Comparison of ENCODE assay signal across 15 mouse cellular contexts in the genomic region with DNA sequence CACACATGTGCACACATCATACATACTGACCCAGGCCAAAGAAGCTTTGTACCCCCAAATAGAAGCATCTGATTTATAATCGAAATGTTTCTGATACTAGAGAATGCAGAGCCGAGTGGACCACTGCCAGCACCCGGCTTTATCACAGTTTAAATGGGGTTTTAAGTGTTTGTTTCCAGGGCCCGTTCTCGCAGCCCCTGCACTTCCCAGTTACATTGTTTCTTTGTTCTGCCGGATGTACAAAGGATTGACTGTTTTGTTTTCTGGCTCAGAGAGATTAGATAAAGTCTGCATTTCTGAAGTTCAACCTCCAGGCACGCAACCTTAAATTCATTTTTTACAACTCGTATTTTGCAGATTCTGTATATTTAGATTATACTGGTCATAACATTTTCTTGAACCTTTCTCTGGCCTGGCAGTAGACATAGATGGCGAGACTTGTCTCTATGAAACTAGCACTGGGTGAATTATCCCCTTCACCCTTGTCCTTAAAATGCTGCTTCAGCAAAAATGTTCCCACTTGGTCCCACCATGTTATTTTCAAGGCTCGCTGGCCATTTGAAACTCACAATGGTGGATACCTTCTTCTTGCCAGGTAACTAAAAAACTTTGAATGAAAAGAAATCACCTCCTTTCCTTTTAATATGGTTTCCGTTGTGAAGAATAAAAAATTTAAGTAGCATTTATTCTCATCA. TPM values are rescaled to one million over a fixed set of nuclear protein-coding genes. Genes with fewer than 3 reads are reported as not detected.
A peak's percentile ranks its signal among the peaks of the same experiment; 100 is the strongest.
DNase-seq lines count a peak whose midpoint lies in the region; ATAC-seq and TF ChIP-seq lines count a peak whose summit lies in the region.
"Had no signal": no experiment of that assay in that cellular context is flagged by ENCODE, and none has a peak within 500 bp of the region (broad histone marks: within the 10 kb centered on the region; RNA-seq: fewer than 3 reads in every experiment).

No protein-coding gene starts in this region.

- peak; percentile 57; the same call in 1 of the 2 replicates for TF ChIP-seq EP300 in heart, adult 2 months (IDR thresholded peaks at IDR 0.05; ENCODE audit: insufficient read depth, low read depth, low read length)

- no peak for ATAC-seq in midbrain, embryonic 11.5 days (ENCODE audit: low FRiP score)
- ATAC-seq in midbrain, embryonic 16.5 days, result no peak
- ATAC-seq in lung, embryonic 16.5 days (ENCODE audit: low read depth), result peak; percentile 43; the same call in 1 of the 2 replicates
- ATAC-seq: midbrain, embryonic 13.5 days had no signal

- H3K4me1 ChIP-seq in heart, adult 2 months (ENCODE audit: control insufficient read depth, insufficient read depth, low read length), result peaks cover 10% of the 10 kb centered on the region
- 0 out of 2 replicates have a peak, but pooled peaks cover 4% of the 10 kb centered on the region for H3K4me1 ChIP-seq in heart, embryonic 10.5 days
- no peaks in the 10 kb centered on the region for H3K4me1 ChIP-seq in midbrain, embryonic 11.5 days (ENCODE audit: control insufficient read depth, insufficient read depth, low read length)
- no peaks in the 10 kb centered on the region for H3K4me1 ChIP-seq in midbrain, embryonic 16.5 days (ENCODE audit: control insufficient read depth, insufficient read depth, low read length)
- no peaks in the 10 kb centered on the region; the same call in 1 of the 2 replicates for H3K4me1 ChIP-seq in lung, embryonic 16.5 days (replicated peaks; ENCODE audit: control insufficient read depth, insufficient read depth, low read length)
- H3K4me1 ChIP-seq: midbrain, embryonic 13.5 days had no signal

- peak overlapping the region; percentile 13; the same call in 1 of the 2 replicates for H3K9ac ChIP-seq in heart, adult 2 months (ENCODE audit: low read depth, low read length)
- H3K9ac ChIP-seq in midbrain, embryonic 11.5 days (ENCODE audit: low read length), result no peak overlapping the region
- H3K9ac ChIP-seq in midbrain, embryonic 16.5 days (ENCODE audit: low read depth, low read length), result no peak overlapping the region
- H3K9ac ChIP-seq in lung, embryonic 16.5 days (ENCODE audit: low read length), result no peak overlapping the region
- H3K9ac ChIP-seq: liver, embryonic 14.5 days; midbrain, embryonic 13.5 days had no signal

- peak overlapping the region; percentile 32 for H3K4me3 ChIP-seq in heart, adult 2 months
- H3K4me3 ChIP-seq in heart, embryonic 10.5 days, result no peak overlapping the region
- no peak overlapping the region for H3K4me3 ChIP-seq in midbrain, embryonic 11.5 days (ENCODE audit: low read depth, low read length)
- H3K4me3 ChIP-seq in midbrain, embryonic 16.5 days (ENCODE audit: low read depth, low read length), result no peak overlapping the region
- H3K4me3 ChIP-seq in lung, embryonic 16.5 days (ENCODE audit: low read length), result no peak overlapping the region
- H3K4me3 ChIP-seq: midbrain, embryonic 13.5 days had no signal

- intact Hi-C loops in heart, adult 2 months (cut with DNase I), result no loop called here

- H3K9me3 ChIP-seq in heart, embryonic 10.5 days, result no peaks in the 10 kb centered on the region
- H3K9me3 ChIP-seq in midbrain, embryonic 11.5 days (ENCODE audit: control insufficient read depth, low read length), result no peaks in the 10 kb centered on the region
- no peaks in the 10 kb centered on the region for H3K9me3 ChIP-seq in midbrain, embryonic 16.5 days (replicated peaks; ENCODE audit: control insufficient read depth, low read length, poor library complexity, severe bottlenecking)
- H3K9me3 ChIP-seq in lung, embryonic 16.5 days (ENCODE audit: control insufficient read depth, low read length), result no peaks in the 10 kb centered on the region
- H3K9me3 ChIP-seq: midbrain, embryonic 13.5 days had no signal

- H3K27me3 ChIP-seq in heart, adult 2 months (ENCODE audit: control insufficient read depth, insufficient read depth, low read length), result no peaks in the 10 kb centered on the region
- peaks cover 5% of the 10 kb centered on the region; the same call in 1 of the 2 replicates for H3K27me3 ChIP-seq in heart, embryonic 10.5 days (ENCODE audit: insufficient read depth, poor library complexity, severe bottlenecking)
- no peaks in the 10 kb centered on the region for H3K27me3 ChIP-seq in midbrain, embryonic 11.5 days (ENCODE audit: control insufficient read depth, insufficient read depth, low read length)
- no peaks in the 10 kb centered on the region for H3K27me3 ChIP-seq in midbrain, embryonic 16.5 days (ENCODE audit: control insufficient read depth, insufficient read depth, low read depth, low read length)
- H3K27me3 ChIP-seq in lung, embryonic 16.5 days (ENCODE audit: control insufficient read depth, insufficient read depth, low read depth, low read length), result no peaks in the 10 kb centered on the region

- H3K79me2 ChIP-seq in heart, adult 2 months (replicated peaks; ENCODE audit: control insufficient read depth, insufficient read depth, low read length), result 0 out of 2 replicates have a peak, but pooled peaks cover 2% of the 10 kb centered on the region

- DNase-seq in heart, adult 2 months, result peak in 1 of 2 experiments; percentile 38
- DNase-seq in heart, embryonic 10.5 days (ENCODE audit: low spot score), result no peak
- DNase-seq in midbrain, embryonic 11.5 days (ENCODE audit: low spot score, missing footprints), result peak; percentile 75
- DNase-seq in right cerebral cortex, adult 2 months (ENCODE audit: low spot score in 2 of 2), result no peak
- no peak for DNase-seq in spleen, adult 18-20 months
- DNase-seq in B cell, adult 2 months, result no peak
- DNase-seq: cerebellum, adult 11-12 months; embryo, embryonic 11 days; retina, postnatal 1 day; thymus, adult 18-20 months had no signal

- no peak for TF ChIP-seq CTCF in heart, adult 2 months (IDR thresholded peaks at IDR 0.05)

- WGBS in heart, adult 2 months, result 30% methylated on average over 11 of the region's 11 CpGs
- WGBS in heart, embryonic 10.5 days, result 32% methylated on average over 11 of the region's 11 CpGs
- 52% methylated on average over 11 of the region's 11 CpGs for WGBS in midbrain, embryonic 11.5 days
- WGBS in midbrain, embryonic 16.5 days, result 42% methylated on average over 11 of the region's 11 CpGs
- WGBS in lung, embryonic 16.5 days, result 16% methylated on average over 11 of the region's 11 CpGs

- no peak for TF ChIP-seq POLR2A in heart, adult 2 months (IDR thresholded peaks at IDR 0.05; ENCODE audit: insufficient read depth, low read depth, low read length)

- H3K27ac ChIP-seq in heart, adult 2 months, result peak overlapping the region; percentile 78
- H3K27ac ChIP-seq in heart, embryonic 10.5 days, result no peak overlapping the region
- no peak overlapping the region for H3K27ac ChIP-seq in midbrain, embryonic 11.5 days (ENCODE audit: low read depth, low read length)
- H3K27ac ChIP-seq in midbrain, embryonic 16.5 days (ENCODE audit: low read length), result no peak overlapping the region
- H3K27ac ChIP-seq in lung, embryonic 16.5 days (ENCODE audit: low read length), result no peak overlapping the region; the same call in 1 of the 2 replicates
- H3K27ac ChIP-seq: liver, embryonic 14.5 days; midbrain, embryonic 13.5 days had no signal

- peaks cover 43% of the 10 kb centered on the region for H3K36me3 ChIP-seq in heart, adult 2 months (ENCODE audit: control insufficient read depth, insufficient read depth, low read length)
- no peaks in the 10 kb centered on the region; the same call in 1 of the 2 replicates for H3K36me3 ChIP-seq in heart, embryonic 10.5 days
- H3K36me3 ChIP-seq in midbrain, embryonic 11.5 days (ENCODE audit: control insufficient read depth, insufficient read depth, low read length), result no peaks in the 10 kb centered on the region
- no peaks in the 10 kb centered on the region for H3K36me3 ChIP-seq in midbrain, embryonic 16.5 days (ENCODE audit: control insufficient read depth, insufficient read depth, low read length)
- no peaks in the 10 kb centered on the region for H3K36me3 ChIP-seq in lung, embryonic 16.5 days (ENCODE audit: control insufficient read depth, insufficient read depth, low read length)
- H3K36me3 ChIP-seq: midbrain, embryonic 13.5 days had no signal

- no peak overlapping the region for H3K4me2 ChIP-seq in midbrain, embryonic 11.5 days
- no peak overlapping the region for H3K4me2 ChIP-seq in midbrain, embryonic 16.5 days (ENCODE audit: low read length)
- H3K4me2 ChIP-seq in lung, embryonic 16.5 days (ENCODE audit: low read depth, low read length), result 0 out of 2 replicates have a peak overlapping the region, but pooled peaks have one; percentile 12
- H3K4me2 ChIP-seq: midbrain, embryonic 13.5 days had no signal

RNA-seq across cellular contexts. Expression of gene Ptprb, which starts 35.3 kb away (rescaled TPM):
- 10 to 100 TPM; 63.1 to 66.3 TPM for total RNA-seq in heart, adult 2 months (2021)
- 14.8 and 25.1 TPM in 2 replicates for polyA plus RNA-seq in heart, adult 2 months (2012; rRNA removed)
- polyA plus RNA-seq in heart, embryonic 10.5 days (2016; fragmentation: Nextera tagmentation; extraction: Ambion mirVana), result 5.4 and 7.4 TPM in 2 replicates
- polyA plus RNA-seq in midbrain, embryonic 11.5 days (2014; fragmentation: Nextera tagmentation; extraction: Ambion mirVana), result 2.9 and 3.1 TPM in 2 replicates
- polyA plus RNA-seq in midbrain, embryonic 16.5 days (2015; fragmentation: Nextera tagmentation; extraction: Ambion mirVana), result 3.4 and 3.5 TPM in 2 replicates
- polyA plus RNA-seq in lung, embryonic 16.5 days (2015; fragmentation: Nextera tagmentation; extraction: Ambion mirVana), result 17.1 and 18.4 TPM in 2 replicates
- total RNA-seq: MEL had no signal
